Mouse (Mus musculus) kidney, embryonic 14.5 days (tissue): ENCODE measurements around the gene Alg14. TPM values are rescaled to one million over a fixed set of nuclear protein-coding genes. Genes with fewer than 3 reads are reported as not detected.
A peak's percentile ranks its signal among the peaks of the same experiment; 100 is the strongest.

Source experiments
- ATAC-seq: fragments of 200-750 bp; cut with Nextera tagmentation; 2 replicates; pipeline ENCODE4 v1.8.0; 2017; ENCODE audit warnings: moderate number of reproducible peaks, mild to moderate bottlenecking, moderate TSS enrichment, moderate library complexity; ENCODE audit not compliant: low FRiP score, low TSS enrichment
- H3K27ac ChIP-seq: fragments of 300-500 bp; sonication (generic); 2 replicates; pipeline ENCODE4 v1.5.1; 2014; ENCODE audit warnings: low read depth, mild to moderate bottlenecking, low read length, moderate library complexity, mixed read lengths
- H3K27me3 ChIP-seq: fragments of 300-500 bp; sonication (generic); 2 replicates; pipeline ENCODE4 v1.6.1; 2014; ENCODE audit warnings: mild to moderate bottlenecking, low read length; ENCODE audit not compliant: control insufficient read depth, insufficient read depth
- H3K36me3 ChIP-seq: fragments of 300-500 bp; sonication (generic); 2 replicates; pipeline ENCODE4 v1.6.1; 2014; ENCODE audit warnings: low read length, mixed read lengths; ENCODE audit not compliant: control insufficient read depth, insufficient read depth
- H3K4me1 ChIP-seq: fragments of 300-500 bp; sonication (generic); 2 replicates; pipeline ENCODE4 v1.6.1; 2014; ENCODE audit warnings: low read length, mixed read lengths; ENCODE audit not compliant: control insufficient read depth, insufficient read depth
- H3K4me2 ChIP-seq: fragments of 300-500 bp; sonication (generic); replicated peaks from 2 replicates; pipeline ENCODE4 v1.6.1; 2014; ENCODE audit warnings: low read depth, mild to moderate bottlenecking, low read length
- H3K4me3 ChIP-seq: fragments of 300-500 bp; sonication (generic); 2 replicates; pipeline ENCODE4 v1.5.1; 2014; ENCODE audit warnings: mild to moderate bottlenecking, low read length
- H3K9ac ChIP-seq: fragments of 300-500 bp; sonication (generic); 2 replicates; pipeline ENCODE4 v1.6.1; 2014; ENCODE audit warnings: low read depth, mild to moderate bottlenecking, low read length, moderate library complexity
- H3K9me3 ChIP-seq: fragments of 300-500 bp; sonication (generic); 2 replicates; pipeline ENCODE4 v1.6.1; 2016; ENCODE audit warnings: low read length; ENCODE audit not compliant: control insufficient read depth
- WGBS: fragments of 180-500 bp; shearing (Covaris S2); extraction: QIAGEN DNeasy Blood & Tissue Kit; methylation state at CpG from one replicate; pipeline ENCODE4 v1.1.7; 2014; 5-methylcytosine and 5-hydroxymethylcytosine counted together
- polyA plus RNA-seq: library from polyadenylated mRNA; unstranded; fragments of >200 nt; fragmentation: Nextera tagmentation; extraction: Ambion mirVana; gene quantifications from 2 replicates; pipeline ENCODE4 v1.2.1, GENCODE M21; 2014

The Alg14 gene
- polyA plus RNA-seq, 1 experiment from 2014 or later, result 41.3 TPM

GRCm38 (mm10) chr3:121258521-121259478 is 32.8 kb upstream of the Alg14 start:
- no peak overlapping the region for H3K4me3 ChIP-seq
- no peak for ATAC-seq
- H3K36me3 ChIP-seq, result no peaks in the 10 kb centered on the region
- H3K27ac ChIP-seq, result no peak overlapping the region
- peaks cover 36% of the 10 kb centered on the region for H3K27me3 ChIP-seq
- WGBS, result 57% methylated on average over 20 of the region's 20 CpGs
- no peak overlapping the region for H3K9ac ChIP-seq
- H3K4me2 ChIP-seq, result 0 out of 2 replicates have a peak overlapping the region, but pooled peaks have one; percentile 8
- no peaks in the 10 kb centered on the region for H3K4me1 ChIP-seq
- no peaks in the 10 kb centered on the region for H3K9me3 ChIP-seq

GRCm38 (mm10) chr3:121260041-121260440 is 31.5 kb upstream of the Alg14 start:
- Histone ChIP-seq H3K9me3 (no peaks in the 10 kb centered on the region), H3K4me1 (no peaks in the 10 kb centered on the region), H3K4me2 (no peak overlapping the region), H3K4me3 (no peak overlapping the region), H3K27ac (no peak overlapping the region), H3K27me3 (peaks cover 48% of the 10 kb centered on the region), H3K36me3 (no peaks in the 10 kb centered on the region), H3K9ac (no peak overlapping the region)
- no peak for ATAC-seq
- WGBS, result 82% methylated on average over 7 of the region's 7 CpGs

- no peak for ATAC-seq
- Histone ChIP-seq H3K4me2 (no peak overlapping the region), H3K9me3 (no peaks in the 10 kb centered on the region), H3K4me3 (no peak overlapping the region), H3K4me1 (no peaks in the 10 kb centered on the region), H3K27me3 (peaks cover 48% of the 10 kb centered on the region), H3K9ac (no peak overlapping the region), H3K36me3 (no peaks in the 10 kb centered on the region), H3K27ac (no peak overlapping the region)
- 64% methylated on average over 1 of the region's 1 CpGs for WGBS
Measured at GRCm38 (mm10) chr3:121260831-121261230, 30.7 kb upstream of the Alg14 start.

- ATAC-seq, result no peak
- Histone ChIP-seq H3K4me1 (no peaks in the 10 kb centered on the region), H3K27me3 (peaks cover 48% of the 10 kb centered on the region), H3K9ac (no peak overlapping the region), H3K9me3 (no peaks in the 10 kb centered on the region), H3K4me2 (no peak overlapping the region), H3K27ac (no peak overlapping the region), H3K36me3 (no peaks in the 10 kb centered on the region), H3K4me3 (no peak overlapping the region)
- 68% methylated on average over 7 of the region's 7 CpGs for WGBS
Measured at GRCm38 (mm10) chr3:121261251-121261650, 30.3 kb upstream of the Alg14 start.

GRCm38 (mm10) chr3:121261939-121262520 is 29.5 kb upstream of the Alg14 start:
- ATAC-seq, result peak; percentile 50; the same call in 1 of the 2 replicates

GRCm38 (mm10) chr3:121262521-121263204 is 28.9 kb upstream of the Alg14 start:
- Histone ChIP-seq H3K27me3 (peaks cover 52% of the 10 kb centered on the region), H3K9me3 (no peaks in the 10 kb centered on the region), H3K27ac (no peak overlapping the region), H3K4me1 (no peaks in the 10 kb centered on the region), H3K4me2 (peak overlapping the region; percentile 81), H3K9ac (peak overlapping the region; percentile 51), H3K4me3 (peak overlapping the region; percentile 51), H3K36me3 (no peaks in the 10 kb centered on the region)
- under 1% methylated on average over 83 of the region's 97 CpGs for WGBS
- ATAC-seq, result peak; percentile 95

More at GRCm38 (mm10) chr3:121261939-121262520, 29.5 kb upstream of the Alg14 start:
- Histone ChIP-seq H3K9me3 (no peaks in the 10 kb centered on the region), H3K27ac (no peak overlapping the region), H3K27me3 (peaks cover 49% of the 10 kb centered on the region), H3K9ac (peak overlapping the region; percentile 51), H3K36me3 (no peaks in the 10 kb centered on the region), H3K4me2 (peak overlapping the region; percentile 81), H3K4me3 (peak overlapping the region; percentile 51), H3K4me1 (no peaks in the 10 kb centered on the region)
- WGBS, result 9% methylated on average over 21 of the region's 21 CpGs

- peak; percentile 34; the same call in 1 of the 2 replicates for ATAC-seq
- peak overlapping the region; percentile 51 for H3K4me3 ChIP-seq
- H3K9me3 ChIP-seq, result no peaks in the 10 kb centered on the region
- WGBS, result 2% methylated on average over 20 of the region's 20 CpGs
- no peaks in the 10 kb centered on the region for H3K36me3 ChIP-seq
- peaks cover 52% of the 10 kb centered on the region for H3K27me3 ChIP-seq
- H3K4me2 ChIP-seq, result peak overlapping the region; percentile 81
- no peak overlapping the region for H3K27ac ChIP-seq
- H3K9ac ChIP-seq, result peak overlapping the region; percentile 51
- no peaks in the 10 kb centered on the region for H3K4me1 ChIP-seq
Measured at GRCm38 (mm10) chr3:121263205-121263548, 28.4 kb upstream of the Alg14 start.

GRCm38 (mm10) chr3:121264242-121264641 is 27.3 kb upstream of the Alg14 start:
- Histone ChIP-seq H3K4me2 (no peak overlapping the region), H3K27me3 (peaks cover 49% of the 10 kb centered on the region), H3K27ac (no peak overlapping the region), H3K36me3 (no peaks in the 10 kb centered on the region), H3K9me3 (no peaks in the 10 kb centered on the region), H3K4me3 (no peak overlapping the region), H3K4me1 (no peaks in the 10 kb centered on the region), H3K9ac (no peak overlapping the region)
- 64% methylated on average over 6 of the region's 6 CpGs for WGBS
- ATAC-seq, result no peak
